Mouse (Mus musculus) liver (tissue): ENCODE measurements at regions not wholly inside any gene's neighbourhood (a gene's known extent, or its start where the extent isn't known, plus 50 kb on each side); places are given as distances from the start of the nearest gene placed in this dataset.

Experiments used
- DNase-seq: peaks from one replicate; pipeline ENCODE4 v3.0.0-alpha.2; 2020; ENCODE audit warnings: mixed read lengths

- DNase-seq = no peak
These were observed 56.4 kb downstream of the Cd24a start for GRCm38 (mm10) chr10:43634371-43635080.

GRCm38 (mm10) chr10:43641169-43641945 lies 63.3 kb downstream of the Cd24a start:
- peak; percentile 60 for DNase-seq

- DNase-seq = peak; percentile 52
These were observed 68.2 kb downstream of the Cd24a start for GRCm38 (mm10) chr10:43646326-43646725.

- DNase-seq = no peak
These were observed 68.9 kb downstream of the Cd24a start for GRCm38 (mm10) chr10:43646965-43647364.

- no peak for DNase-seq
These were observed 70.1 kb downstream of the Cd24a start for GRCm38 (mm10) chr10:43648186-43648585.

- DNase-seq = peak; percentile 21
These were observed 70.8 kb downstream of the Cd24a start for GRCm38 (mm10) chr10:43648815-43649447.

- no peak for DNase-seq
These were observed 72.4 kb downstream of the Cd24a start for GRCm38 (mm10) chr10:43650449-43650848.

GRCm38 (mm10) chr10:43651505-43651904 lies 73.4 kb downstream of the Cd24a start:
- no peak for DNase-seq

- DNase-seq = no peak
These were observed 73.8 kb downstream of the Cd24a start for GRCm38 (mm10) chr10:43651915-43652314.

GRCm38 (mm10) chr10:43655082-43655671 lies 77.1 kb downstream of the Cd24a start:
- no peak for DNase-seq

- no peak for DNase-seq
These were observed 77.6 kb downstream of the Cd24a start for GRCm38 (mm10) chr10:43655680-43656079.

GRCm38 (mm10) chr10:43656207-43656606 lies 78.1 kb downstream of the Cd24a start:
- DNase-seq = no peak

- no peak for DNase-seq
These were observed 79.6 kb downstream of the Cd24a start for GRCm38 (mm10) chr10:43657501-43658225.

GRCm38 (mm10) chr10:43658226-43658593 lies 80.1 kb downstream of the Cd24a start:
- DNase-seq = no peak

- DNase-seq = no peak
These were observed 86.8 kb downstream of the Cd24a start for GRCm38 (mm10) chr10:43664844-43665243.

- DNase-seq = peak; percentile 91
These were observed 88.4 kb downstream of the Cd24a start for GRCm38 (mm10) chr10:43666262-43667085.

GRCm38 (mm10) chr10:43667086-43667690 lies 89.1 kb downstream of the Cd24a start:
- DNase-seq = peak; percentile 50

GRCm38 (mm10) chr10:43667732-43668247 lies 89.7 kb downstream of the Cd24a start:
- DNase-seq = peak; percentile 74

- DNase-seq = peak; percentile 61
These were observed 91.4 kb downstream of the Cd24a start for GRCm38 (mm10) chr10:43669471-43669870.

GRCm38 (mm10) chr10:43670745-43671144 lies 92.7 kb downstream of the Cd24a start:
- no peak for DNase-seq

- DNase-seq = no peak
These were observed 93.7 kb downstream of the Cd24a start for GRCm38 (mm10) chr10:43671785-43672184.
